Comparison of ENCODE assay signal across 27 mouse cellular contexts in genomic region chr11:116822626-116823025, GRCm38 (mm10). TPM values are rescaled to one million over a fixed set of nuclear protein-coding genes. Genes with fewer than 3 reads are reported as not detected.
DNase-seq lines count a peak whose midpoint lies in the region; ATAC-seq lines count a peak whose summit lies in the region.
"Had no signal": no experiment of that assay in that cellular context is flagged by ENCODE, and none has a peak within 500 bp of the region (broad histone marks: within the 10 kb centered on the region; RNA-seq: fewer than 3 reads in every experiment).

No protein-coding gene starts in this region.

- no peak overlapping the region for H3K4me3 ChIP-seq in embryonic facial prominence, embryonic 13.5 days
- no peak overlapping the region for H3K4me3 ChIP-seq in embryonic facial prominence, embryonic 10.5 days
- no peak overlapping the region for H3K4me3 ChIP-seq in heart, embryonic 13.5 days
- H3K4me3 ChIP-seq: embryonic facial prominence, embryonic 15.5 days; forebrain, embryonic 15.5 days; layer of hippocampus, adult 2 months; limb, embryonic 12.5 days; neural tube, embryonic 12.5 days had no signal

- H3K27me3 ChIP-seq in embryonic facial prominence, embryonic 13.5 days: no peaks in the 10 kb centered on the region
- no peaks in the 10 kb centered on the region; the same call in 1 of the 2 replicates for H3K27me3 ChIP-seq in embryonic facial prominence, embryonic 10.5 days (replicated peaks; ENCODE audit: low read depth, poor library complexity, severe bottlenecking)
- no peaks in the 10 kb centered on the region for H3K27me3 ChIP-seq in heart, embryonic 13.5 days (replicated peaks)
- H3K27me3 ChIP-seq: embryonic facial prominence, embryonic 15.5 days; forebrain, embryonic 15.5 days; limb, embryonic 12.5 days; neural tube, embryonic 12.5 days had no signal

- H3K9me3 ChIP-seq in embryonic facial prominence, embryonic 13.5 days: no peaks in the 10 kb centered on the region
- no peaks in the 10 kb centered on the region for H3K9me3 ChIP-seq in embryonic facial prominence, embryonic 10.5 days
- no peaks in the 10 kb centered on the region for H3K9me3 ChIP-seq in heart, embryonic 13.5 days
- H3K9me3 ChIP-seq: embryonic facial prominence, embryonic 15.5 days; forebrain, embryonic 15.5 days; limb, embryonic 12.5 days; neural tube, embryonic 12.5 days had no signal

- WGBS in embryonic facial prominence, embryonic 13.5 days: 91% methylated on average over 10 of the region's 10 CpGs
- WGBS in embryonic facial prominence, embryonic 10.5 days: 93% methylated on average over 10 of the region's 10 CpGs
- WGBS in heart, embryonic 13.5 days: 81% methylated on average over 10 of the region's 10 CpGs

- intact Hi-C loops in left cerebral cortex, postnatal 36 days (cut with DNase I): no loop called here

- ATAC-seq in embryonic facial prominence, embryonic 13.5 days (ENCODE audit: insufficient number of reproducible peaks, insufficient read depth, low FRiP score, low TSS enrichment, low read depth): no peak
- no peak for ATAC-seq in heart, embryonic 13.5 days (ENCODE audit: extremely low read depth, insufficient number of reproducible peaks, low FRiP score, low TSS enrichment)
- ATAC-seq: activated CD4-positive, CD25-positive, alpha-beta regulatory T cell, adult 4 months; forebrain, embryonic 15.5 days; hindbrain, postnatal 0 days; intestine, embryonic 16.5 days; liver, postnatal 0 days had no signal

- H3K27ac ChIP-seq in embryonic facial prominence, embryonic 13.5 days: no peak overlapping the region
- no peak overlapping the region for H3K27ac ChIP-seq in embryonic facial prominence, embryonic 10.5 days (replicated peaks)
- peak overlapping the region; percentile 96 for H3K27ac ChIP-seq in heart, embryonic 13.5 days (replicated peaks)
- H3K27ac ChIP-seq: embryonic facial prominence, embryonic 15.5 days; forebrain, embryonic 15.5 days; hindbrain, postnatal 0 days; layer of hippocampus, adult 2 months; limb, embryonic 12.5 days; neural tube, embryonic 12.5 days had no signal

- no peak overlapping the region for H3K4me2 ChIP-seq in embryonic facial prominence, embryonic 13.5 days
- peak overlapping the region; percentile 58 for H3K4me2 ChIP-seq in heart, embryonic 13.5 days
- H3K4me2 ChIP-seq: embryonic facial prominence, embryonic 15.5 days; forebrain, embryonic 15.5 days; limb, embryonic 12.5 days; liver, embryonic 11.5 days; neural tube, embryonic 12.5 days had no signal

- 0 out of 2 replicates have a peak overlapping the region, but pooled peaks have one; percentile 32 for H3K9ac ChIP-seq in embryonic facial prominence, embryonic 13.5 days
- peak overlapping the region; percentile 77 for H3K9ac ChIP-seq in heart, embryonic 13.5 days
- H3K9ac ChIP-seq: embryonic facial prominence, embryonic 15.5 days; forebrain, embryonic 15.5 days; limb, embryonic 12.5 days; liver, postnatal 0 days; neural tube, embryonic 12.5 days had no signal

- no peak for DNase-seq in embryonic facial prominence, embryonic 10.5 days (ENCODE audit: low spot score)
- no peak for DNase-seq in heart, adult 8-10 months (ENCODE audit: low spot score)
- peak; percentile 23 to 45 for DNase-seq in left cerebral cortex, postnatal 36 days (ENCODE audit: low spot score in 2 of 2)
- no peak for DNase-seq in left cerebral cortex, adult 11 months (ENCODE audit: low spot score)
- DNase-seq in telencephalon, adult 2 months (ENCODE audit: low read depth, low spot score): peak; percentile 56
- DNase-seq: adrenal gland, adult 8-10 months; cerebellum, adult 8-10 months; cerebellum, postnatal 36 days; embryo, embryonic 11 days; gastrocnemius, postnatal 36 days; kidney, postnatal 25 days; liver, postnatal 0 days; lung, postnatal 14 days; midbrain, embryonic 14.5 days; thymus, adult 18-20 months; thymus, postnatal 36 days had no signal

- peaks cover 43% of the 10 kb centered on the region for H3K4me1 ChIP-seq in embryonic facial prominence, embryonic 13.5 days
- peaks cover 70% of the 10 kb centered on the region for H3K4me1 ChIP-seq in embryonic facial prominence, embryonic 10.5 days
- H3K4me1 ChIP-seq in heart, embryonic 13.5 days: peaks cover 74% of the 10 kb centered on the region

- H3K36me3 ChIP-seq in embryonic facial prominence, embryonic 13.5 days: no peaks in the 10 kb centered on the region
- peaks cover 3% of the 10 kb centered on the region; the same call in 1 of the 2 replicates for H3K36me3 ChIP-seq in embryonic facial prominence, embryonic 10.5 days (replicated peaks)
- H3K36me3 ChIP-seq in heart, embryonic 13.5 days: peaks cover 3% of the 10 kb centered on the region; the same call in 1 of the 2 replicates
- H3K36me3 ChIP-seq: embryonic facial prominence, embryonic 15.5 days; forebrain, embryonic 15.5 days; limb, embryonic 12.5 days; neural tube, embryonic 12.5 days had no signal

RNA-seq across cellular contexts. Expression of gene Mxra7, which starts 5.2 kb away (rescaled TPM):
- 19.6 and 19.7 TPM in 2 replicates for polyA plus RNA-seq in embryonic facial prominence, embryonic 13.5 days (2015; fragmentation: Nextera tagmentation; extraction: Ambion mirVana)
- 18.1 and 23.2 TPM in 2 replicates for polyA plus RNA-seq in embryonic facial prominence, embryonic 10.5 days (2016; fragmentation: Nextera tagmentation; extraction: Ambion mirVana)
- polyA plus RNA-seq in heart, embryonic 13.5 days (2015; fragmentation: Nextera tagmentation; extraction: Ambion mirVana): 18.4 and 19.3 TPM in 2 replicates
- total RNA-seq in heart, adult 8-10 months (2022): 10 to 100 TPM; 14.2 to 20.8 (median 18.2) TPM
- 10 to 100 TPM; 15.4 to 18.3 TPM for total RNA-seq in left cerebral cortex, postnatal 36 days (2021)
- polyA plus RNA-seq: activated CD4-positive, CD25-positive, alpha-beta regulatory T cell, adult 4 months had no signal

RNA-seq across cellular contexts. Expression of gene Mettl23, which starts 20.5 kb away (rescaled TPM):
- polyA plus RNA-seq in embryonic facial prominence, embryonic 13.5 days (2015; fragmentation: Nextera tagmentation; extraction: Ambion mirVana): 78.6 and 84.4 TPM in 2 replicates
- 56.9 and 58.1 TPM in 2 replicates for polyA plus RNA-seq in embryonic facial prominence, embryonic 10.5 days (2016; fragmentation: Nextera tagmentation; extraction: Ambion mirVana)
- polyA plus RNA-seq in heart, embryonic 13.5 days (2015; fragmentation: Nextera tagmentation; extraction: Ambion mirVana): 63.8 and 68.8 TPM in 2 replicates
- 10 to 100 TPM; 36.9 to 38.6 (median 38.1) TPM for total RNA-seq in heart, adult 8-10 months (2022)
- total RNA-seq in left cerebral cortex, postnatal 36 days (2021): 10 to 100 TPM; 24.4 to 29.5 TPM

RNA-seq across cellular contexts. Expression of gene Jmjd6, which starts 20.6 kb away (rescaled TPM):
- 73.4 and 77.7 TPM in 2 replicates for polyA plus RNA-seq in embryonic facial prominence, embryonic 13.5 days (2015; fragmentation: Nextera tagmentation; extraction: Ambion mirVana)
- polyA plus RNA-seq in embryonic facial prominence, embryonic 10.5 days (2016; fragmentation: Nextera tagmentation; extraction: Ambion mirVana): 88.3 and 97.5 TPM in 2 replicates
- polyA plus RNA-seq in heart, embryonic 13.5 days (2015; fragmentation: Nextera tagmentation; extraction: Ambion mirVana): 61.7 and 75.3 TPM in 2 replicates
- 10 to 100 TPM; 28.5 to 39.4 (median 35.9) TPM for total RNA-seq in heart, adult 8-10 months (2022)
- total RNA-seq in left cerebral cortex, postnatal 36 days (2021): 10 to 100 TPM; 28.4 to 29.1 TPM

RNA-seq across cellular contexts. Expression of gene Mfsd11, which starts 29.6 kb away (rescaled TPM):
- polyA plus RNA-seq in embryonic facial prominence, embryonic 13.5 days (2015; fragmentation: Nextera tagmentation; extraction: Ambion mirVana): 42.6 and 45.6 TPM in 2 replicates
- polyA plus RNA-seq in embryonic facial prominence, embryonic 10.5 days (2016; fragmentation: Nextera tagmentation; extraction: Ambion mirVana): 23.8 and 26.8 TPM in 2 replicates
- 32.2 and 35.5 TPM in 2 replicates for polyA plus RNA-seq in heart, embryonic 13.5 days (2015; fragmentation: Nextera tagmentation; extraction: Ambion mirVana)
- total RNA-seq in heart, adult 8-10 months (2022): 10 to 100 TPM; 27.3 to 33.6 (median 29.7) TPM
- total RNA-seq in left cerebral cortex, postnatal 36 days (2021): 10 to 100 TPM; 33.2 to 41.6 TPM

RNA-seq across cellular contexts. Expression of gene Srsf2, which starts 30.3 kb away (rescaled TPM):
- 784 and 830 TPM in 2 replicates for polyA plus RNA-seq in embryonic facial prominence, embryonic 13.5 days (2015; fragmentation: Nextera tagmentation; extraction: Ambion mirVana)
- polyA plus RNA-seq in embryonic facial prominence, embryonic 10.5 days (2016; fragmentation: Nextera tagmentation; extraction: Ambion mirVana): 890 and 902 TPM in 2 replicates
- polyA plus RNA-seq in heart, embryonic 13.5 days (2015; fragmentation: Nextera tagmentation; extraction: Ambion mirVana): 530 and 543 TPM in 2 replicates
- 100 to 1,000 TPM in 2 of 4 experiments, 10 to 100 TPM in 2; 85.5 to 126 (median 103) TPM for total RNA-seq in heart, adult 8-10 months (2022)
- 100 to 1,000 TPM; 137 to 155 TPM for total RNA-seq in left cerebral cortex, postnatal 36 days (2021)

Comparison
In these comparisons a context has a peak if more than half of its experiments do, and no peak if none do; other contexts are left out.
1. DNase-seq: peak in left cerebral cortex, postnatal 36 days (2 of 2) and telencephalon, adult 2 months (single experiment); none in embryonic facial prominence, embryonic 10.5 days (single experiment), heart, adult 8-10 months (single experiment) and left cerebral cortex, adult 11 months (single experiment).